Mouse (Mus musculus) ES-E14 (cell line): ENCODE data around the gene Mmadhc.

Experiments
- MAFK ChIP-seq: IDR thresholded peaks from 2 replicates; pipeline ENCODE4 v1.6.1; 2014; ENCODE audit warnings: mild to moderate bottlenecking, low read depth, low read length, inconsistent platforms; ENCODE audit not compliant: insufficient read depth
- ZNF384 ChIP-seq: IDR thresholded peaks from 2 replicates; pipeline ENCODE4 v1.6.1; 2012; ENCODE audit warnings: low read depth, low read length, inconsistent platforms

DNA sequence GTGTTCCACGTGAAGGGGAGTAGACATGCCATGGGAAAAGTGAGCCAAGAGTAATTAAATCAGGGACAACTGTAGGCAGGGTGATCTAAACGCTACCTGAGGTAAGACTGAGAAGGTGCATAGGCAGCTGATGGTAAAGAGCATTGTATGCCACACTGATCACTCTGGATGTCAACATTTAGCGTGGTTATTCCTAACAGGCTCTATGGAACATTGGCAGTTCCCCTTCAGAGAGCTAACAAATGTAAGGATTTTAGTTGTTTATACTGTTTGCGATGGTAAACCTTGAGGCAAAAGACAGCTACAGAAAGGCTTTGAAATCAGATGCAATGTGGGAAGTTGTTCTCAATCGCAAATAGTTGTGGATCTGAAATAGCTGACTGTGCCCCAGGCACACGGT lies 32.5 kb downstream of the Mmadhc start:
- no peak for TF ChIP-seq MAFK
- no peak for TF ChIP-seq ZNF384
